Mouse (Mus musculus) hindbrain, embryonic 10.5 days (tissue): ENCODE measurements around the gene Lrriq1. TPM values are rescaled to one million over a fixed set of nuclear protein-coding genes. Genes with fewer than 3 reads are reported as not detected.

Experiments used
- DNase-seq: peaks from one replicate; pipeline ENCODE4 v3.0.0-alpha.2; 2017; ENCODE audit warnings: low spot score
- H3K27ac ChIP-seq: fragments of 300-500 bp; sonication (generic); 2 replicates; pipeline ENCODE4 v1.5.1; 2016; ENCODE audit warnings: mild to moderate bottlenecking, moderate library complexity
- H3K27me3 ChIP-seq: fragments of 300-500 bp; sonication (generic); 2 replicates; pipeline ENCODE4 v1.6.1; 2016; ENCODE audit warnings: mild to moderate bottlenecking; ENCODE audit not compliant: poor library complexity, insufficient read depth, severe bottlenecking
- H3K36me3 ChIP-seq: fragments of 300-500 bp; sonication (generic); 2 replicates; pipeline ENCODE4 v1.6.1; 2016; ENCODE audit warnings: mild to moderate bottlenecking, moderate library complexity
- H3K4me1 ChIP-seq: fragments of 300-500 bp; sonication (generic); replicated peaks from 2 replicates; pipeline ENCODE4 v1.6.1; 2016; ENCODE audit warnings: mild to moderate bottlenecking
- H3K4me3 ChIP-seq: fragments of 300-500 bp; sonication (generic); 2 replicates; pipeline ENCODE4 v1.5.1; 2016; ENCODE audit warnings: mild to moderate bottlenecking, moderate library complexity
- H3K9me3 ChIP-seq: fragments of 300-500 bp; sonication (generic); 2 replicates; pipeline ENCODE4 v1.6.1; 2016; ENCODE audit warnings: mild to moderate bottlenecking, moderate library complexity
- WGBS: fragments of 180-500 bp; shearing (Covaris S2); methylation state at CpG from one replicate; pipeline ENCODE4 v1.1.7; 2016; 5-methylcytosine and 5-hydroxymethylcytosine counted together
- polyA plus RNA-seq: library from polyadenylated mRNA; unstranded; fragments of >200 nt; fragmentation: Nextera tagmentation; extraction: Ambion mirVana; gene quantifications from 2 replicates; pipeline ENCODE4 v1.2.1, GENCODE M21; 2016

Lrriq1 gene
- polyA plus RNA-seq, 1 experiment from 2014 or later = 2.8 TPM

GRCm38 (mm10) chr10:103002556-103002955 is 233.6 kb downstream of the Lrriq1 start:
- Histone ChIP-seq H3K27ac (no peak overlapping the region), H3K4me1 (no peaks in the 10 kb centered on the region), H3K4me3 (no peak overlapping the region), H3K9me3 (no peaks in the 10 kb centered on the region), H3K27me3 (no peaks in the 10 kb centered on the region), H3K36me3 (no peaks in the 10 kb centered on the region)
- DNase-seq = no peak
- WGBS = 85% methylated on average over 2 of the region's 2 CpGs

- no peaks in the 10 kb centered on the region for H3K36me3 ChIP-seq
These were observed 235.2 kb downstream of the Lrriq1 start for GRCm38 (mm10) chr10:103000902-103001301.

GRCm38 (mm10) chr10:102999584-102999983 is 236.5 kb downstream of the Lrriq1 start:
- Histone ChIP-seq H3K4me1 (no peaks in the 10 kb centered on the region), H3K9me3 (no peaks in the 10 kb centered on the region), H3K27me3 (no peaks in the 10 kb centered on the region), H3K4me3 (no peak overlapping the region), H3K27ac (no peak overlapping the region), H3K36me3 (no peaks in the 10 kb centered on the region)
- DNase-seq = no peak

More at GRCm38 (mm10) chr10:103000902-103001301, 235.2 kb downstream of the Lrriq1 start:
- Histone ChIP-seq H3K9me3 (no peaks in the 10 kb centered on the region), H3K4me1 (no peaks in the 10 kb centered on the region), H3K27ac (no peak overlapping the region), H3K27me3 (no peaks in the 10 kb centered on the region), H3K4me3 (no peak overlapping the region)
- no peak for DNase-seq
- 68% methylated on average over 8 of the region's 8 CpGs for WGBS

Other genes starting within 250 kb of the Lrriq1 start
- gene Alx1, start 206.1 kb downstream of the Lrriq1 start, polyA plus RNA-seq = 4.3 and 11.0 TPM in 2 replicates
- 6.3 and 12.7 TPM in 2 replicates for gene Slc6a15, start 131.5 kb upstream of the Lrriq1 start, polyA plus RNA-seq